Mouse (Mus musculus) stomach, embryonic 16.5 days (tissue): ENCODE data around the gene Glb1l3. TPM values are rescaled to one million over a fixed set of nuclear protein-coding genes. Genes with fewer than 3 reads are reported as not detected.
"Not testable (repeated sequence)": the region's sequence is repeated elsewhere in the genome, so short reads cannot be mapped to it uniquely, and the experiment has no call there.

ENCODE experiments used
- ATAC-seq: fragments of 200-750 bp; cut with Nextera tagmentation; 2 replicates; pipeline ENCODE4 v1.8.0; 2017; ENCODE audit warnings: moderate number of reproducible peaks, moderate TSS enrichment; ENCODE audit not compliant: insufficient read depth, low FRiP score
- H3K27ac ChIP-seq: fragments of 300-500 bp; sonication (generic); 2 replicates; pipeline ENCODE4 v1.5.1; 2014; ENCODE audit warnings: low read length
- H3K27me3 ChIP-seq: fragments of 300-500 bp; sonication (generic); 2 replicates; pipeline ENCODE4 v1.6.1; 2014; ENCODE audit warnings: low read length, control low read depth, mixed read lengths; ENCODE audit not compliant: control insufficient read depth, insufficient read depth
- H3K36me3 ChIP-seq: fragments of 300-500 bp; sonication (generic); 2 replicates; pipeline ENCODE4 v1.6.1; 2014; ENCODE audit warnings: low read length; ENCODE audit not compliant: control insufficient read depth, insufficient read depth
- H3K4me1 ChIP-seq: fragments of 300-500 bp; sonication (generic); 2 replicates; pipeline ENCODE4 v1.6.1; 2014; ENCODE audit warnings: low read length, control low read depth, mixed read lengths; ENCODE audit not compliant: control insufficient read depth, insufficient read depth
- H3K4me2 ChIP-seq: fragments of 300-500 bp; sonication (generic); 2 replicates; pipeline ENCODE4 v1.6.1; 2014; ENCODE audit warnings: low read depth, low read length, mixed read lengths
- H3K4me3 ChIP-seq: fragments of 300-500 bp; sonication (generic); replicated peaks from 2 replicates; pipeline ENCODE4 v1.5.1; 2014; ENCODE audit warnings: mild to moderate bottlenecking, low read length
- H3K9ac ChIP-seq: fragments of 300-500 bp; sonication (generic); 2 replicates; pipeline ENCODE4 v1.6.1; 2014; ENCODE audit warnings: low read length
- H3K9me3 ChIP-seq: fragments of 300-500 bp; sonication (generic); replicated peaks from 2 replicates; pipeline ENCODE4 v1.6.1; 2016; ENCODE audit warnings: low read length, control low read depth; ENCODE audit not compliant: control insufficient read depth
- WGBS: fragments of 180-500 bp; shearing (Covaris S2); extraction: QIAGEN DNeasy Blood & Tissue Kit; methylation state at CpG from one replicate; pipeline ENCODE4 v1.1.7; 2014; 5-methylcytosine and 5-hydroxymethylcytosine counted together
- polyA plus RNA-seq: library from polyadenylated mRNA; unstranded; fragments of >200 nt; fragmentation: Nextera tagmentation; extraction: Ambion mirVana; gene quantifications from 2 replicates; pipeline ENCODE4 v1.2.1, GENCODE M21; 2015

Gene Glb1l3
- polyA plus RNA-seq, result not detected in 2 replicates

GRCm38 (mm10) chr9:26860751-26861150 is at the start of gene Glb1l3:
Gene Glb1l3 (minus strand): TSS chr9:26860890.
- no peak for ATAC-seq
- 63% methylated on average over 5 of the region's 5 CpGs for WGBS
- Histone ChIP-seq H3K4me2 (no peak within 1 kb of the TSS), H3K4me3 (no peak within 1 kb of the TSS), H3K27me3 (no peaks in the 10 kb centered on the region), H3K27ac (no peak within 1 kb of the TSS), H3K36me3 (no peaks in the 10 kb centered on the region), H3K9me3 (no peaks in the 10 kb centered on the region), H3K9ac (no peak within 1 kb of the TSS), H3K4me1 (no peaks in the 10 kb centered on the region)

DNA sequence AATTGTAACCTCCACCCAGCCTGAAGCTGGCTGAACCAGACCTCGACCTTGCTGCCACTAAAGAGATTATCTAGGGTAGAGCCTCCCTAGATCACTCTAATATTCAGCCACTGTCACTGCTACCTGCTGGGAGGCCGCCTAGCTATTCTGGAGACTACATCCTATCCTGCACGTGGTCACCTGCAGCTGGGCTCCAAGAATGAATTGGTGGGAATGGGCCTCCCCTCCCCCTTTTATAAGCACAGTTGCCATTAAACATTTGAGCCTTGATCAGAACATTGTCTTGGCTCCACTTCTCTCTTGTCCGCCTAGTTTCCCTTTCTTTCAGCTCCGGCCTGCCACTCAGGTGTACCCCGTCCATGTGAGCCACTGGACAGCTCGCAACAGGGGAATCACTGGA is 9.2 kb upstream of the Glb1l3 start:
- not testable (repeated sequence) for ATAC-seq, H3K4me2 ChIP-seq, H3K27ac ChIP-seq

DNA sequence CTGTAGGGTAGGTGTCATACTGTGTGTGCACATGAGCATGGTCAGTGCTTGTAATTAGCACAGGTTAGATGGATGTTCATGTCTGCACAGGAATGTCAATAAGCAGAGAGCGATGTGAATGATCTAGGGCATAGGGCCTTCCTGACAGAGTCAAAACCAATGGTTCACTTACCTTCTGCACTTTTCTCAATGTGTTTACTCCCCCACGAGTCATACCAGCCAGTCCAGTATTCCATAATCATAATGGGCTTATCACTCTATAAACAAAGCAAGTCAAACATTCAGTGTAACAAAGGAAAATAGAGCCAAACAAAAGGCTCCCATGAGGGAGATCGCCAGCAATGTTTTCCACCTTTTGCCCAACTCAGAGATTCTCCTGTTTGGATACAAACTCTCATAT is 29.6 kb downstream of the Glb1l3 start:
- no peak overlapping the region for H3K4me3 ChIP-seq
- ATAC-seq, result peak; percentile 86
- H3K27me3 ChIP-seq, result no peaks in the 10 kb centered on the region
- peak overlapping the region; percentile 62 for H3K27ac ChIP-seq
- no peak overlapping the region for H3K9ac ChIP-seq
- WGBS, result 45% methylated on average over 3 of the region's 3 CpGs
- no peak overlapping the region for H3K4me2 ChIP-seq
- H3K9me3 ChIP-seq, result no peaks in the 10 kb centered on the region
- no peaks in the 10 kb centered on the region for H3K4me1 ChIP-seq
- H3K36me3 ChIP-seq, result no peaks in the 10 kb centered on the region

More for the DNA sequence above, 9.2 kb upstream of the Glb1l3 start:
- not testable (repeated sequence) for H3K36me3 ChIP-seq, H3K4me1 ChIP-seq, H3K9me3 ChIP-seq, H3K4me3 ChIP-seq, H3K27me3 ChIP-seq, H3K9ac ChIP-seq
- 81% methylated on average over 7 of the region's 7 CpGs for WGBS

- H3K4me1 ChIP-seq, result no peaks in the 10 kb centered on the region
- no peak overlapping the region for H3K4me3 ChIP-seq
- no peaks in the 10 kb centered on the region for H3K36me3 ChIP-seq
- no peak for ATAC-seq
- H3K4me2 ChIP-seq, result no peak overlapping the region
- no peaks in the 10 kb centered on the region for H3K27me3 ChIP-seq
- H3K9me3 ChIP-seq, result no peaks in the 10 kb centered on the region
- no peak overlapping the region for H3K9ac ChIP-seq
- no peak overlapping the region for H3K27ac ChIP-seq
- 69% methylated on average over 1 of the region's 1 CpGs for WGBS
Measured at GRCm38 (mm10) chr9:26819942-26820341, 40.7 kb downstream of the Glb1l3 start.

DNA sequence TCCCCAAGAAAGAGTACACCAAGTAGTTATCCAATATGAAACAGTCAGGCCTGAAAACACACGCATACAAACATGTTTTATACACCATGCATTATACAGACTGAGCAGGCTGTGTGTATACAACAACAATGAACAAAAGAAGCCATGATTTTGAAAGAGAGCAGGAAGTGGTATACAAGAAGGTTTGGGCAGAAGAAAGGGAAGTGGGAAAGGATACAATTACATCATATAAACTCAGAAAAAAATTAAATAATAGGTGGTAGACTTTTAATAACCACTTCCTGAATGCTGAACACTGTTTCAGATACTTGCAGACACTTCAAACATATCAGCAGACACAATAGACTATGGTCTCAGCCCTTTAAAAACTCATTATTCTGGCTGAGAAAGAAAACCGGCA is 52.0 kb downstream of the Glb1l3 start:
- H3K27me3 ChIP-seq, result no peaks in the 10 kb centered on the region
- H3K4me1 ChIP-seq, result no peaks in the 10 kb centered on the region
- ATAC-seq, result no peak
- no peak overlapping the region for H3K27ac ChIP-seq
- H3K9ac ChIP-seq, result no peak overlapping the region
- H3K9me3 ChIP-seq, result no peaks in the 10 kb centered on the region
- WGBS, result 73% methylated on average over 2 of the region's 2 CpGs
- no peaks in the 10 kb centered on the region for H3K36me3 ChIP-seq
- no peak overlapping the region for H3K4me2 ChIP-seq
- no peak overlapping the region for H3K4me3 ChIP-seq

DNA sequence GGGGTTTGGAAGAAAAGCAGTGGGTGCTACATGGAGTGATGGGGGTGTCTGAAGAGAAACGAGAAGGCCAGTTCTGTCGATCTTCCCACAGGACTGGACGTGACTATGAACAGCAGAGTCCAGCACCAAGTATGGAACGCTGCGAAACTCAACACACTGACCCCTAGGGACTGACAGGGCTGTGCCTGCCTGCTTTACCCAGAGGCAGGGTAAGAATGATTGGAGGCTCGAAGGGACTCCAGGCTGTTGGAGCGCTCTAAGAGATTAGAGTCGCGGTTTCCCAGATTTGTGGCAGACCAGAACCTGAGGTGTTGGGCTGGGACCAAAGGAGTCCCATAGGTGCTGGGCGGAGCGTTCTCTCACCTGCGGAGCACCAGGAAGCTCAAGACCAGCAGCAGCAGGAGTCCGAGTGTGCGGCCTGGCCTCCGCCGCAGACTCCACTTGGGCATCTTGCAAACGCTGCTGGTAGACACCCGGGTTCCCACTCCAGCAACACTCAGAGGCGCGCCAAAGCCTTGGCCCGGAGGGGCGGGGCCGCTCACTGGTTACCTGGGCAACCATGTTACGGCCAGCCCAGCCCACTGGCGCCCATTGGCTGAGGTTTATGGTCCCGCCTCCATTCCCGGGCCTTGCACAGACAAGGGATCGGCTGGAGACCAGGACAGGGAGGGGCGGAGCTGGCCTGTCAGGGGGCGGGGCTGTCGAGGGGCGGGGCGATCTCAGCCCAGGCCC is 54.6 kb downstream of the Glb1l3 start, which contains the start of gene Glb1l2:
TSS of gene Glb1l2 (minus strand) at position 534 of the 732 bp plus-strand sequence.
- ATAC-seq, result peak; percentile 100
- Histone ChIP-seq H3K9me3 (no peaks in the 10 kb centered on the region), H3K4me3 (peak within 1 kb of the TSS; percentile 54), H3K4me2 (peak within 1 kb of the TSS; percentile 79), H3K27ac (peak within 1 kb of the TSS; percentile 69), H3K27me3 (no peaks in the 10 kb centered on the region), H3K4me1 (no peaks in the 10 kb centered on the region), H3K9ac (peak within 1 kb of the TSS; percentile 63), H3K36me3 (no peaks in the 10 kb centered on the region)
- WGBS, result under 1% methylated on average over 33 of the region's 33 CpGs

GRCm38 (mm10) chr9:26804321-26804720 is 56.4 kb downstream of the Glb1l3 start:
- no peak for ATAC-seq
- H3K4me2 ChIP-seq, result no peak overlapping the region
- no peak overlapping the region for H3K27ac ChIP-seq

GRCm38 (mm10) chr9:26800357-26800756 is 60.3 kb downstream of the Glb1l3 start:
- no peaks in the 10 kb centered on the region for H3K27me3 ChIP-seq
- no peak overlapping the region for H3K9ac ChIP-seq
- no peak for ATAC-seq
- no peaks in the 10 kb centered on the region for H3K4me1 ChIP-seq
- 97% methylated on average over 2 of the region's 2 CpGs for WGBS
- H3K27ac ChIP-seq, result no peak overlapping the region
- no peaks in the 10 kb centered on the region for H3K9me3 ChIP-seq
- no peak overlapping the region for H3K4me3 ChIP-seq
- H3K36me3 ChIP-seq, result no peaks in the 10 kb centered on the region
- no peak overlapping the region for H3K4me2 ChIP-seq

More at GRCm38 (mm10) chr9:26804321-26804720, 56.4 kb downstream of the Glb1l3 start:
- H3K27me3 ChIP-seq, result no peaks in the 10 kb centered on the region
- H3K36me3 ChIP-seq, result no peaks in the 10 kb centered on the region
- H3K9me3 ChIP-seq, result no peaks in the 10 kb centered on the region
- no peaks in the 10 kb centered on the region for H3K4me1 ChIP-seq
- H3K4me3 ChIP-seq, result no peak overlapping the region
- H3K9ac ChIP-seq, result no peak overlapping the region

- ATAC-seq, result no peak
- Histone ChIP-seq H3K4me1 (no peaks in the 10 kb centered on the region), H3K4me3 (no peak overlapping the region), H3K4me2 (no peak overlapping the region), H3K9me3 (no peaks in the 10 kb centered on the region), H3K9ac (no peak overlapping the region), H3K27ac (no peak overlapping the region), H3K36me3 (no peaks in the 10 kb centered on the region), H3K27me3 (no peaks in the 10 kb centered on the region)
- 62% methylated on average over 1 of the region's 1 CpGs for WGBS
Measured at GRCm38 (mm10) chr9:26798731-26799130, 62.0 kb downstream of the Glb1l3 start.
